Mouse (Mus musculus): ENCODE results near the gene Pigl.

DNA sequence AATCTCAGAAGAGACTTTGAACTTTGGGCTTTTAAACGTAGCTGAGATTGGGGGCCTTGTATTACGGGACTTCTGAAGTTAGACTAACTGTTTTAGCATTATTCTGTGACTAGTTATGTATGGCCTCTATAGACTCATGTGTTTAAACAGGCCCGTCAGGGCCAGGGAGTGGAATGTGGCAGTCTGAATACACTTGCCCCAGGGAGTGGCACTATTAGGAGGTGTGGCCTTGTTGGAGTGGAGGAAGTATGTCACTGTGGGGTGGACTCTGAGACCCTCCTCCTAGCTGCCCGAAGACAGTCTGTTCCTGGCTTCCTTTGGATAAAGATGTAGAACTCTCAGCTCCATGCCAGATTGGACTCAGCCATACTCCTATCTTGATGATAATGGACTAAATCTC, 43.2 kb upstream of the Pigl start:
- TF ChIP-seq CTCF (IDR thresholded peaks at IDR 0.05; ENCODE audit: borderline replicate concordance, extremely low read depth, insufficient read depth, insufficient read length) (no peak), POLR2A (IDR thresholded peaks at IDR 0.05; ENCODE audit: borderline replicate concordance, extremely low read depth, insufficient read depth, insufficient read length, poor library complexity, severe bottlenecking) (no peak)

All from brain, embryonic 14.5 days (tissue).